Mouse (Mus musculus) MEL (cell line): ENCODE measurements around the gene Agtrap.
"Not testable (repeated sequence)": the region's sequence is repeated elsewhere in the genome, so short reads cannot be mapped to it uniquely, and the experiment has no call there.

Source experiments
- CTCF ChIP-seq, 3 experiments: IDR thresholded peaks in 2 of 3; conservative IDR thresholded peaks in 1 of 3; 2 replicates each; pipeline ENCODE4 v1.5.1; 2011 to 2012; ENCODE audit warnings: low read length in 3 of 3, low read depth in 2 of 3, mild to moderate bottlenecking in 2 of 3, improper control_type of control experiment in 1 of 3, inconsistent platforms in 1 of 3, mixed read lengths in 1 of 3, moderate library complexity in 1 of 3; ENCODE audit not compliant: control insufficient read depth in 1 of 3, insufficient read depth in 1 of 3, poor library complexity in 1 of 3, severe bottlenecking in 1 of 3
- GABPA ChIP-seq: IDR thresholded peaks from 2 replicates; pipeline ENCODE4 v1.6.1; 2012; ENCODE audit warnings: low read depth, mild to moderate bottlenecking, inconsistent platforms, low read length, improper control_type of control experiment, moderate library complexity
- HCFC1 ChIP-seq: IDR thresholded peaks from 2 replicates; pipeline ENCODE4 v1.6.1; 2012; ENCODE audit warnings: low read depth, mild to moderate bottlenecking, inconsistent platforms, low read length, improper control_type of control experiment, moderate library complexity
- MAFK ChIP-seq: IDR thresholded peaks from 2 replicates; pipeline ENCODE4 v1.6.1; 2011; ENCODE audit warnings: low read depth, mild to moderate bottlenecking, low read length, improper control_type of control experiment, borderline replicate concordance
- MEF2A ChIP-seq: IDR thresholded peaks from 2 replicates; pipeline ENCODE4 v1.6.1; 2014; ENCODE audit warnings: low read depth, mild to moderate bottlenecking, inconsistent platforms, low read length, improper control_type of control experiment; ENCODE audit not compliant: poor library complexity, insufficient replicate concordance, severe bottlenecking; ENCODE audit errors: extremely low read depth
- POLR2A ChIP-seq, 2 experiments: IDR thresholded peaks; 2 replicates each; pipeline ENCODE4 v1.6.1; 2011 to 2012; ENCODE audit warnings: low read length in 2 of 2, mild to moderate bottlenecking in 2 of 2, control low read depth in 1 of 2, improper control_type of control experiment in 1 of 2, low read depth in 1 of 2, moderate library complexity in 1 of 2; ENCODE audit not compliant: control insufficient read depth in 1 of 2, insufficient read depth in 1 of 2, poor library complexity in 1 of 2

DNA sequence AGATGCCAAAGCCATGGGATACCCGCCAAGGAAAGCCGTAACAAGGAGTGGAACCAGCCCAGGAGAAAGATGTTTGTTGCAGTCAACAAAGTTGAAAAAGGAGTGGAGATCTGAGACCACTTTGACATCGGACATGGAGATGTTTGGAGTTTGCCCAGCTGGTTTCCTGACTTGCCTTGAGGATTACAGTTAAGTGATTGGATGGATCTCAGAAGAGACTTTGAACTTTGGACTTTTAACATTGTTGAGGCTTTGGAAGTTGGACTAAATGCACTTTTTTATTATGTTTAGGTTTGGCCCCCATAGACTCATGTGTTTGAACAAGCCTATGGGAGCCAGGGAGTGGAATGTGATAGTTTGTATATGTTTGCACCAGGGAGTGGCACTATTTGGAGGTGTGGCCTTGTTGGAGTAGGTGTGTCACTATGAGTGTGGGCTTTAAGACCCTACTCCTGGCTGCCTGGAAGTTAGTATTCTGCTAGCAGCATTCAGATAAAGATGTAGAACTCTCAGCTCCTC lies 37.4 kb downstream of the Agtrap start:
- TF ChIP-seq GABPA; HCFC1; POLR2A (IDR thresholded peaks at IDR 0.05; ENCODE audit: control insufficient read depth in 1 of 2, insufficient read depth in 1 of 2, low read depth in 1 of 2, low read length in 2 of 2, poor library complexity in 1 of 2); CTCF (IDR thresholded peaks at IDR 0.05 in 2 of 3, conservative IDR thresholded peaks at IDR 0.05 in 1 of 3; ENCODE audit: control insufficient read depth in 1 of 3, insufficient read depth in 1 of 3, low read depth in 2 of 3, low read length in 3 of 3, poor library complexity in 1 of 3, severe bottlenecking in 1 of 3); MEF2A; MAFK: not testable (repeated sequence)
